Mouse (Mus musculus) embryonic facial prominence, embryonic 13.5 days (tissue): ENCODE data around the gene Sec11a. TPM values are rescaled to one million over a fixed set of nuclear protein-coding genes. Genes with fewer than 3 reads are reported as not detected.
"Not testable (repeated sequence)": the region's sequence is repeated elsewhere in the genome, so short reads cannot be mapped to it uniquely, and the experiment has no call there.

Source experiments
- ATAC-seq: fragments of 200-750 bp; cut with Nextera tagmentation; 2 replicates; pipeline ENCODE4 v1.8.0; 2017; ENCODE audit warnings: low read depth; ENCODE audit not compliant: insufficient number of reproducible peaks, insufficient read depth, low FRiP score, low TSS enrichment
- H3K27ac ChIP-seq: fragments of 300-500 bp; sonication (generic); 2 replicates; pipeline ENCODE4 v1.5.1; 2015; ENCODE audit warnings: moderate library complexity, mild to moderate bottlenecking, inconsistent platforms
- H3K27me3 ChIP-seq: fragments of 300-500 bp; sonication (generic); 2 replicates; pipeline ENCODE4 v1.6.1; 2015; ENCODE audit warnings: mild to moderate bottlenecking, inconsistent platforms
- H3K36me3 ChIP-seq: fragments of 300-500 bp; sonication (generic); 2 replicates; pipeline ENCODE4 v1.6.1; 2015; ENCODE audit warnings: mild to moderate bottlenecking, inconsistent platforms
- H3K4me1 ChIP-seq: fragments of 300-500 bp; sonication (generic); 2 replicates; pipeline ENCODE4 v1.6.1; 2015; ENCODE audit warnings: inconsistent platforms
- H3K4me2 ChIP-seq: fragments of 300-500 bp; sonication (generic); 2 replicates; pipeline ENCODE4 v1.6.1; 2015; ENCODE audit warnings: moderate library complexity, mild to moderate bottlenecking, inconsistent platforms
- H3K4me3 ChIP-seq: fragments of 300-500 bp; sonication (generic); 2 replicates; pipeline ENCODE4 v1.5.1; 2015; ENCODE audit warnings: mild to moderate bottlenecking, inconsistent platforms
- H3K9ac ChIP-seq: fragments of 300-500 bp; sonication (generic); 2 replicates; pipeline ENCODE4 v1.6.1; 2015; ENCODE audit warnings: mild to moderate bottlenecking, inconsistent platforms
- H3K9me3 ChIP-seq: fragments of 300-500 bp; sonication (generic); 2 replicates; pipeline ENCODE4 v1.6.1; 2016; ENCODE audit warnings: inconsistent platforms
- WGBS: fragments of 180-500 bp; shearing (Covaris S2); methylation state at CpG from one replicate; pipeline ENCODE4 v1.1.7; 2015; ENCODE audit warnings: mixed read lengths; 5-methylcytosine and 5-hydroxymethylcytosine counted together
- polyA plus RNA-seq: library from polyadenylated mRNA; unstranded; fragments of >200 nt; fragmentation: Nextera tagmentation; extraction: Ambion mirVana; gene quantifications from 2 replicates; pipeline ENCODE4 v1.2.1, GENCODE M21; 2015

Sec11a gene
- polyA plus RNA-seq, 1 experiment from 2014 or later = 212 TPM

DNA sequence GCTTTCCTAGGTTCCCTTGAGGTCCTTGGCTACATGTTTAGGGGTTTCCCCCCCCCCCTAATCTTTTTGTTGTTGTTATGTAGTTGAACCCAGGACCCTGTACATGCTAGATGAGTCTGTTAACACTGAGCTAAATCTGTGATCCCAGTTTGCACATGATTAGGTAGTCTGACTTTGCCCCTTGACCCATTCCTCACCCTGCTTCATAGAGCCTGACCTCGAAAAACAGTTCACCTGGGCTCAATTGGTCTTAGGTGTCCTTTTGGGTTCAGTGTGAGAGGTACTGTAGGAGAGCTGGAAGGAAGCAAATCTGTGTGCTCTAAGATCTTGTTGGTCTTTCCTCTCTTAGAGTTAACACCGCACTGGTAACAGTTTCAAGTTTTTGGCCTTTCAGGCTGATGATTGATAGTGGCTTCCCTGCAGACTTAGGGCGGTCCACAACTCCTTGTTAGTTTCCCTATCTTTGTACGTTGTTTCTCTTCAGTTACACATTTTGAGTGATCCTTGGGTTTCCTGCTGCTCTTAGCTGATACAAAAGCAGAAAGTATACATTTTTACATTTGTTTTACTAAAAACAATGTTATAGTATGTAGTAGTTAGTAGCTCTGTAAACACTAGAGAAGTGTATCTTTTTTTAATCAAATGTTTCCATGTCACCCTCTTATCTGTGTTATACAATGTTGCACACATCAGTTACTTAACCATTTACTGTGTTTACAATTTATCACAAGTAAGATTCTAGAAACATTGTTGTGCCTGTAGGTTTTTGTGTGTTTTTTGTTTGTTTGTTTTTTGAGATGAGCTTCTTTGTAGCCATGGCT is 40.4 kb upstream of the Sec11a start:
- H3K36me3 ChIP-seq = no peaks in the 10 kb centered on the region
- no peak overlapping the region for H3K4me2 ChIP-seq
- 81% methylated on average over 4 of the region's 4 CpGs for WGBS
- no peak overlapping the region for H3K9ac ChIP-seq
- H3K9me3 ChIP-seq = no peaks in the 10 kb centered on the region
- H3K27ac ChIP-seq = no peak overlapping the region
- peaks cover 11% of the 10 kb centered on the region for H3K4me1 ChIP-seq
- ATAC-seq = no peak
- H3K4me3 ChIP-seq = no peak overlapping the region
- no peaks in the 10 kb centered on the region for H3K27me3 ChIP-seq

DNA sequence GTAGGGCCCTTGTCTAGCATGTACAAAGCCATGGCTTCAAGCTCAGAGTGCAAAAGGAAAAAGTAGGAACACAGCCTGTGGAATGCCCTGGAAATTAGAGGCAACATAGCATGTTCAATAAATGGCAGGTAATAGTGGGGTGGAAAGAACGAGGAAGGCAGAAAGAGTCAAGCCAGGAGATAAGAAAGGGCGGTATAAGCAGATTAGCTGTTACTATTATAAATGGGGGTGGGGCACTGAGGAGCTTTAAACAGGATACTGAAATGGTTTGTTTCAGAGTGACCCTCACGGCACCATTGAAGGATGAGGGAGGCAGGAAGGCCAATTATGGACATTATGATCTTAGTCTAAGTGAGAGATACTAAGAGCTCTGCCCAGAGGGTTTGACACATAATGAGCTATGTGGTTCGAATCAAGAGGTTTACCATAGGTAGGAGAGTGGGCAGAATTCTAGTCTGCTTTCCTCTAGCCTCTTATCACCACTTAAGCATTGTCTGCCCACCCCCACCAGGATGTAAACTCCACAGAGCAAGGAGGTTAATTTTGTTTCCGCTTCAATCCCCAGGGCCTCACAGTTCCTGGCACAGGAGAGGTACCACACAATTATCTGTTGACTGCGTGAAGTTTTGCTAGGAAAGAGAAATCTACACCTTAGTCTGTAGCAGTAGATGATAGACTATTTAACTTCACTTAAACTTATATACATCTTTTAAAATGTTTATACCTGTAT is 39.0 kb upstream of the Sec11a start:
- no peaks in the 10 kb centered on the region for H3K27me3 ChIP-seq

DNA sequence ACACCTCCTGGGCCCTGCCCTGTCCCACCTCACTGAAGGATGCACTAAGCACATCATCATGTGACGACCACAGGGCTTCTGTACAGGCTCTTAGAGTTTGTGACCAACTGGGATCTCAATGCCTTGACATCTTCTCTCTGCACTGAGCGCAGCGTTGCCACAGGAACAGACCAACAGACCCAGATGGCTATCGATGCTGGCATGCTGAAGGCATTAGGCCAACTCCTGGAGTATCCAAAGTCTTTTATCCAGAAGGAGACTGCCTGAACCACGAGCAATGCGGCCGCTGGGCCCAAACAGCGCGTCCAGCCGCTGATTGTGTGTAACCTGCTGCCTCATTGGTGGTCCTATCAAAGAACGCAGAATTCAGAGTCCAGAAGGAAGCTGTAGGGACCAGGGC is 33.0 kb upstream of the Sec11a start:
- H3K4me2 ChIP-seq = no peak overlapping the region
- no peaks in the 10 kb centered on the region for H3K27me3 ChIP-seq
- H3K9ac ChIP-seq = no peak overlapping the region
- no peaks in the 10 kb centered on the region for H3K9me3 ChIP-seq
- no peak overlapping the region for H3K4me3 ChIP-seq
- no peaks in the 10 kb centered on the region for H3K4me1 ChIP-seq
- no peaks in the 10 kb centered on the region for H3K36me3 ChIP-seq
- WGBS = 91% methylated on average over 11 of the region's 11 CpGs
- H3K27ac ChIP-seq = no peak overlapping the region
- no peak for ATAC-seq

More for the DNA sequence above, 39.0 kb upstream of the Sec11a start:
- no peak for ATAC-seq
- Histone ChIP-seq H3K4me3 (no peak overlapping the region), H3K9me3 (no peaks in the 10 kb centered on the region), H3K4me1 (peaks cover under 1% of the 10 kb centered on the region), H3K36me3 (no peaks in the 10 kb centered on the region), H3K9ac (no peak overlapping the region), H3K4me2 (no peak overlapping the region), H3K27ac (no peak overlapping the region)
- 51% methylated on average over 6 of the region's 6 CpGs for WGBS

DNA sequence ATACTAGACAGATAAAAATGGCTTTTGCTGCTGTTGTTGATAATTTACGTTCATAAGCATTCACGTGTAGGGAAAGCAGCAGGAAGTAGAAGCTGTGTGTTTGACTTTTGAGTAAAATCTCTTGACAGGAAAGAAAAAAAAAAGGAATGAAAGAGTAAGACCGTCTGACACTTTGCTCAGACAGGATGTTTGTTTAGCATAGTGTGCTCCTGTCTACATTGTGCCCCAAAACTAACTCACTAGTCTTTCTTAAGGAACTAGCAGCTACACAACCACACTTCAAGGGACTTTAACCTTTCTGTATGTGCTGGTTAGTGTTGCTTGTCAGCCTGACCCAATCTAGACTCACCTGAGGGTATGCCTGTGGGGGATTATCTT is 26.0 kb upstream of the Sec11a start:
- H3K4me2 ChIP-seq, H3K27me3 ChIP-seq, H3K4me1 ChIP-seq, H3K9me3 ChIP-seq, H3K4me3 ChIP-seq, H3K27ac ChIP-seq, H3K36me3 ChIP-seq, ATAC-seq, H3K9ac ChIP-seq: not testable (repeated sequence)
- 58% methylated on average over 3 of the region's 3 CpGs for WGBS

DNA sequence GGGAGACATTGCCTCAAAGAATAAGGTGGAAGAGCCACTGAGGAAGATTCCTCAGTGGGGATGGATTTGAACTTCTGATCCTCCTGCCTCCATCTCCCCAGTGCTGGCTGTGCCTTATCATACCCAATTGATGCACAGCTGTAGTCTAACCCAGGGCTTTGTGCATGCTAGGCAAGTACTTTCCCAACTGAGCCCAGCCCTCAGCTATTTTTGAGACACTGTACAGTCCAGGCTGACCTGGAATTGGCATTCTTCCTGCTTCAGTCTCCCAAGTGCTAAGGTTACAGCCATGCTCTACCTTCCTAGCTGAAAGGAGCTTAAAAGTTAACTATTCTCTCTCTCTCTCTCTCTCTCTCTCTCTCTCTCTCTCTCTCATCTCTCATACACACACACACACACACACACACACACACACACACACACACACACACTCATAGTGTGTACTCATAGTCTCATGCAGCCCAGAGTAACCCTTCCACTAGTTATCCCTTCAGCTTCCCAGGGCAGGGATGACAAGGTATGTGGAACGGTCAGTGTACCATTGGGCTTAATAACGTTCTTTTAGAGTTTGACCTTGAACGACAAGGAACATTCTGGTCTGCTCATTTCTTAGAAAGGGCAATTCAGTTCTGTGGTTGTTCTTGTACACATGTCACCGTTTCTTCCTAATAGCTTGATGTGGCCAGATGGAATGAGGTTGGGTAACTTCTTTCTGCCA is 25.5 kb upstream of the Sec11a start:
- H3K27ac ChIP-seq, H3K4me1 ChIP-seq, H3K4me2 ChIP-seq, H3K36me3 ChIP-seq, H3K9me3 ChIP-seq, H3K4me3 ChIP-seq, ATAC-seq, H3K27me3 ChIP-seq, H3K9ac ChIP-seq: not testable (repeated sequence)
- WGBS = 78% methylated on average over 4 of the region's 4 CpGs

DNA sequence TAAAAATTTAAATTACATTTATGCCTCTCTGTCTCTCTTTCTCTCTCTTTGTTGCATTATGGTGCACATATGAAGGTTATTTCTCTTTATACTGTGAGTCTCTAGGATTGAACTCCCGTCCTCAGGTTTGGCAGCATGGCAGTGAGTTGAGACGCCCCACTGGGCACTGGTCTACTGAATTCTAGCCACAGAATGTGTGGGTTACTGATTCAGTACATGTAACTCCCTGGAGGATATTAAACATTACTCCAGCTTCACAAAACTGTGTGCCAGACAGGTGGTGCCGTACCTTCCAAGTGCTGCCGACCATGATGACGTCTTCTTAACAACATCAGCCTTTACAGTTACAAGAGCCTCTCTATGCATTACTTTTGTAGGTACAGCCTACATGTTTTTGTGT is 24.5 kb upstream of the Sec11a start:
- Histone ChIP-seq H3K4me2 (no peak overlapping the region), H3K9me3 (no peaks in the 10 kb centered on the region; the same call in 1 of the 2 replicates), H3K27ac (no peak overlapping the region), H3K36me3 (no peaks in the 10 kb centered on the region), H3K4me3 (no peak overlapping the region), H3K4me1 (no peaks in the 10 kb centered on the region), H3K27me3 (no peaks in the 10 kb centered on the region), H3K9ac (no peak overlapping the region)
- WGBS = 84% methylated on average over 5 of the region's 5 CpGs
- no peak for ATAC-seq

DNA sequence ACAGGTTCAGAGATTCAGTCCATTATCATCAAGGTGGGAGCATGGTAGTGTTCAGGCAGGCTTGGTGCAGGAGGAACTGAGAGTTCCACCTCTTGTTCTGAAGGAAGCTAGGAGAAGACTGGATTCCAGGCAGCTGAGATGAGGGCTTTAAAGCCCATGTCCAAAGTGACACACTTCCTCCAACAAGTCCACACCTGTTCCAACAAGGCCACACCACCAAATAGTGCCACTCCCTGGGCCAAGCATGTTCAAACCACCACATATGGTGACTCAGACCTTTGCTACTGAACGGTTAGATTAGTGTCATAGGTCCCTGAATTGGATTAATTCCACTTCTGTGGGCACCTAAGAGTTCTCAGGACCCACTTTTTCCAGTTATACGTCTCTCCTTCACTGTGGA is 23.8 kb upstream of the Sec11a start:
- H3K36me3 ChIP-seq = no peaks in the 10 kb centered on the region
- H3K4me3 ChIP-seq = no peak overlapping the region
- no peak overlapping the region for H3K27ac ChIP-seq
- no peak overlapping the region for H3K4me2 ChIP-seq
- no peaks in the 10 kb centered on the region for H3K4me1 ChIP-seq
- WGBS = 64% methylated on average over 2 of the region's 2 CpGs
- ATAC-seq = no peak
- no peaks in the 10 kb centered on the region; the same call in 1 of the 2 replicates for H3K9me3 ChIP-seq
- H3K27me3 ChIP-seq = no peaks in the 10 kb centered on the region
- no peak overlapping the region for H3K9ac ChIP-seq

DNA sequence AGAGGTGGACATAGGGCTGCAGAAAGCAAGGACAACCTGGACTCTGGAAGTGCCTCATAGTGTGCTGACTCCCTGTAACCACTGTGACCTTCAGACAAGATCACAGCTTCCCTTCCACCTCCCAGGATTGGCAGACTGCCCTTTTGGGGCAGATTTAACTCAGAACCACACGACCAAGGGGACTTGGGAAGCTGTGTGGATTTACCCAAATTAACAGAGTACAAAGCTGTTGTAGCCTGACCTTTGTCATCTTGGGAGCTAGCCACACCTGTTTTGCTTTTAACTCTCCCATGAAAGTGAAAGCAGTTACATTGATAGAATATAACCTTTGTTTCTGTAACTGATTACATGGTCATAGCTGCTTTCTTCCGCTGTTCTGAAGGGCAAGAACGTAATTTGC is 23.3 kb upstream of the Sec11a start:
- no peak overlapping the region for H3K27ac ChIP-seq
- H3K36me3 ChIP-seq = no peaks in the 10 kb centered on the region
- 43% methylated on average over 3 of the region's 3 CpGs for WGBS
- no peak for ATAC-seq
- no peaks in the 10 kb centered on the region; the same call in 1 of the 2 replicates for H3K9me3 ChIP-seq
- H3K27me3 ChIP-seq = no peaks in the 10 kb centered on the region
- H3K4me3 ChIP-seq = no peak overlapping the region
- H3K9ac ChIP-seq = no peak overlapping the region
- H3K4me2 ChIP-seq = no peak overlapping the region
- H3K4me1 ChIP-seq = no peaks in the 10 kb centered on the region

DNA sequence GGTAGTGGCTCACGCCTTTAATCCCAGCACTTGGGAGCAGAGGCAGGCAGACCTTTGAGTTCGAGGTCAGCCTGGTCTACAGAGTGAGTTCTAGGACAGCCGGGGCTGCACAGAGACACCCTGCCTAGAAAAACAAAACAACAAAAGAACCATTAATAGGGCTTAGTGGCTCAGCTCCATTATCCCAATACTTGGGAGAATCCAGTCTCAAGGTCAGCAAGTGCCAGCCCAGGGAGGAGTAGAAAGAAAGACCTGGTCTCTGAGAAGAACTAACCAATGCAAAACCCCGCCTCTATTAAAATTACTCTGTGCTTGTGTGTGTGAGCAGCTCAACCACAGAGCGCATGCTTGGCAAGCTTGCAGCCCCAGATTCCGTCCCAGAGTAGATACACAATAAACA is 15.2 kb upstream of the Sec11a start:
- H3K9ac ChIP-seq = no peak overlapping the region

DNA sequence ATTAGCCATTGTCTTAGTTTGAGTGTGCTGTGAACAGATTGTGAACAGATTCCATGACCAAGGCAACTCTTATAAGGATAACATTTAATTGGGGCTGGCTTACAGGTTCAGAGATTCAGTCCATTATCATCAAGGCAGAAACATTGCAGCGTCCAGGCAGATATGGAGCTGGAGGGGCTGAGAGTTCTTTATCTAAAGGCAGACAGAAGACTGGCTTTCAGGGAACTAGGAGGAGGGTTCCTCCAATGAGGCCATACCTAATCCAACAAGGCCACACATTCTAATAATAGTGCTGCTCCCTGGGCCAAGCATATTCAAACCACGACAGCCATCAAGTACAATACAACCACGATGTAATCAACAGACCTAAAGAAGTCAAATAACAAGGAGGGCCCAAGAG is 11.4 kb upstream of the Sec11a start:
- ATAC-seq = no peak
- no peaks in the 10 kb centered on the region for H3K27me3 ChIP-seq
- H3K9me3 ChIP-seq = no peaks in the 10 kb centered on the region
- H3K9ac ChIP-seq = no peak overlapping the region
- H3K27ac ChIP-seq = no peak overlapping the region
- H3K4me3 ChIP-seq = no peak overlapping the region
- H3K36me3 ChIP-seq = no peaks in the 10 kb centered on the region
- no peaks in the 10 kb centered on the region for H3K4me1 ChIP-seq
- 85% methylated on average over 3 of the region's 3 CpGs for WGBS
- H3K4me2 ChIP-seq = no peak overlapping the region

More for the DNA sequence above, 15.2 kb upstream of the Sec11a start:
- 61% methylated on average over 6 of the region's 6 CpGs for WGBS
- ATAC-seq = no peak
- Histone ChIP-seq H3K27ac (no peak overlapping the region), H3K27me3 (no peaks in the 10 kb centered on the region), H3K4me3 (no peak overlapping the region), H3K4me1 (no peaks in the 10 kb centered on the region), H3K9me3 (no peaks in the 10 kb centered on the region), H3K4me2 (no peak overlapping the region), H3K36me3 (no peaks in the 10 kb centered on the region)

DNA sequence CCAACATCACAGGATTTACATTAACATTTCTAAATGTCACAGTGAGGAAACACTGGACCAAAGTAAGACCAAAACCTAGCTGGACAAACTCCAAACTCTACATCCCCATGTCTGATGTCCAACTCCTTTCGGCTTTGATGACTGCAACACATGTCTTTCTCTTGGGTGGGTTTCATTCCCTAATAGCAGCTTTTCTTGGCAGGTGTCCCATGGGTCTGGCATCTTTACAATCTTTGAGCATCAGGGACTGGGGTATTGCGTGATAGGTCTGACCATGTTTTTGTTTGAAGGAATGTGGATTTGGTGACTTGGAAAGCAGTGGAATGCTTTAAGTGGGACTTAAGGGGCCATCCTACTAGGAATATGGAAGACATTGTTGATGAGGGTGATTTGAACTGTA is 9.3 kb upstream of the Sec11a start:
- no peak overlapping the region for H3K9ac ChIP-seq
- 86% methylated on average over 2 of the region's 2 CpGs for WGBS
- no peaks in the 10 kb centered on the region; the same call in 1 of the 2 replicates for H3K27me3 ChIP-seq
- no peaks in the 10 kb centered on the region for H3K4me1 ChIP-seq
- no peak overlapping the region for H3K27ac ChIP-seq
- H3K9me3 ChIP-seq = no peaks in the 10 kb centered on the region
- ATAC-seq = no peak
- no peaks in the 10 kb centered on the region for H3K36me3 ChIP-seq
- H3K4me2 ChIP-seq = no peak overlapping the region
- no peak overlapping the region for H3K4me3 ChIP-seq
